Comparison of ENCODE assay signal across 17 mouse cellular contexts in genomic region chr4:150771922-150772651, GRCm38 (mm10).
DNase-seq lines count a peak whose midpoint lies in the region; TF ChIP-seq lines count a peak whose summit lies in the region.
"Had no signal": no experiment of that assay in that cellular context is flagged by ENCODE, and none has a peak within 500 bp of the region (broad histone marks: within the 10 kb centered on the region; RNA-seq: fewer than 3 reads in every experiment).

No protein-coding gene starts in this region.

- peak; percentile 72 for DNase-seq in gastrocnemius, adult 18-20 months (ENCODE audit: low spot score)
- DNase-seq in gastrocnemius, postnatal 10 days, result no peak
- DNase-seq in embryo, embryonic 10.5 days (ENCODE audit: low spot score), result peak; percentile 36
- peak; percentile 55 to 64 for DNase-seq in heart, postnatal 14 days
- peak; percentile 81 for DNase-seq in kidney, postnatal 10 days
- DNase-seq in frontal cortex, postnatal 10 days (ENCODE audit: low spot score in 2 of 2), result no peak
- no peak for DNase-seq in layer of hippocampus, adult 2 months (ENCODE audit: low spot score in 2 of 2)
- no peak for DNase-seq in layer of hippocampus, adult 11-12 months (ENCODE audit: low spot score)
- DNase-seq: cerebellum, adult 9-10 months; left cerebral cortex, postnatal 4 days; midbrain, embryonic 14.5 days; retina, postnatal 1 day had no signal

- intact Hi-C loops in heart, postnatal 14 days (cut with DNase I), result loop anchor here (5.0 kb wide), 1 partner anchor 65 kb away; no protein-coding TSS in a partner anchor

- no peak for TF ChIP-seq CTCF in layer of hippocampus, adult 2 months (conservative IDR thresholded peaks at IDR 0.05)

- no peak overlapping the region for H3K27ac ChIP-seq in layer of hippocampus, adult 2 months
- H3K27ac ChIP-seq: forebrain, embryonic 13.5 days; heart, embryonic 13.5 days; hindbrain, embryonic 15.5 days; liver, embryonic 15.5 days; macrophage had no signal

- no peak overlapping the region for H3K4me3 ChIP-seq in layer of hippocampus, adult 2 months
- H3K4me3 ChIP-seq: forebrain, embryonic 13.5 days; heart, embryonic 13.5 days; hindbrain, embryonic 15.5 days; liver, embryonic 15.5 days had no signal

Comparison
In these comparisons a context has a peak if more than half of its experiments do, and no peak if none do; other contexts are left out.
1. DNase-seq: peak in gastrocnemius, adult 18-20 months (single experiment), embryo, embryonic 10.5 days (single experiment), heart, postnatal 14 days (2 of 2) and kidney, postnatal 10 days (single experiment); none in gastrocnemius, postnatal 10 days (single experiment), frontal cortex, postnatal 10 days (0 of 2), layer of hippocampus, adult 2 months (0 of 2) and layer of hippocampus, adult 11-12 months (single experiment).